Mouse (Mus musculus): ENCODE data around the gene Adipoq. TPM values are rescaled to one million over a fixed set of nuclear protein-coding genes. Genes with fewer than 3 reads are reported as not detected.

The Adipoq gene
- total and polyA plus RNA-seq, 3 experiments = 0.13 to 1.1 (median 0.99) TPM

DNA sequence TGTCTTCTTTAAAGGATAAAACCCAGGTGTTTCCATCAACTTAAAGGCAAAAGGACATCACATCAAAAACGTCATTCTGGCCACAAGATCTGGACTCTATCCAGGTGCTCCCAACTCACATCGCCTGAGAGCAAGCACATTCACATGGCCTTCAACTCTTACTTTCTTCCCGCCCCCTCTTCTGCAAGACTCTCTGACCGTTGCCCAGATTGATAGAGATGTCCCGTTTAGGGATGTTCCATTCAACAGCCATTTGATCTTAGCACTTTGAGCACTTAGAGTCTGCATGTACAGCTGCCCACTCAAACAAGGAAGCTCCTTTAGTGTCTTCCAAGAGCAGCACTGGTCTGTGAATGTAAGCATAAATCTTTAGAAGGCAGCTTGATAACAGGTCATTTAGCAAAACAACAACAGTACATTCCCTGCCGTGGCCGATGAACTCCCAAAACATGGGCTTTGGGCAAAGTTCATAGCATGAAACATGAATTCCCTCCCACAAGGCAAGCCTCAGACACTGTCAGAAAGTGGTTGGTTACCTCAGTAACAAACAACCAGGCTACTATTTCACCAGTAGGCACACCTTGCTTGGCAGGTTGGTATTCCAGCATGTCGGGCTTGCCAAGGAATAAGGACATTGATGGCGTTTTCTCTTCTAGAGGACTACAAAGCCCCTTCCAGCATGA, 45.4 kb downstream of the Adipoq start:
- Histone ChIP-seq H3K27ac (ENCODE audit: insufficient read depth, low read depth) (no peak overlapping the region), H3K4me1 (ENCODE audit: control insufficient read depth in 1 of 2, insufficient read depth in 2 of 2) (peaks cover 0 to 3% of the 10 kb centered on the region in 2 experiments; a peak in 1 of 4 replicates), H3K9me3 (replicated peaks; ENCODE audit: low read length) (peaks cover 14% of the 10 kb centered on the region), H3K9ac (ENCODE audit: insufficient read depth, low read depth) (no peak overlapping the region), H3K36me3 (replicated peaks in 1 of 2; ENCODE audit: control insufficient read depth in 1 of 2, insufficient read depth in 1 of 2, low read length in 1 of 2) (no peaks in the 10 kb centered on the region), H3K4me2 (ENCODE audit: insufficient read depth, low read depth, poor library complexity, severe bottlenecking) (no peak overlapping the region), H3K4me3 (replicated peaks in 1 of 3; ENCODE audit: low read depth in 2 of 3, low read length in 2 of 3, poor library complexity in 1 of 3) (no peak overlapping the region), H3K27me3 (replicated peaks) (peaks cover 2% of the 10 kb centered on the region), H3K79me2 (replicated peaks; ENCODE audit: control insufficient read depth, extremely low read depth, insufficient read depth, poor library complexity, severe bottlenecking) (no peaks in the 10 kb centered on the region)
- dilution Hi-C loops (cut with MboI; ENCODE audit: extremely low pct_ligation_motif_present, extremely low pct_unique_long_range_greater_than_20kb, low sequenced_read_pairs) = no loop called here
- in situ Hi-C loops (cut with MboI; ENCODE audit: low pct_ligation_motif_present, low pct_unique_long_range_greater_than_20kb, low sequenced_read_pairs) = no loop called here
- no peak for TF ChIP-seq NRF1 (IDR thresholded peaks at IDR 0.05; ENCODE audit: low read depth, low read length)
- no peak for TF ChIP-seq EP300 (IDR thresholded peaks at IDR 0.05; ENCODE audit: low read length)
- TF ChIP-seq E2F4 (IDR thresholded peaks at IDR 0.05; ENCODE audit: insufficient replicate concordance, low read depth, low read length) = no peak
- no peak for TF ChIP-seq ZMIZ1 (IDR thresholded peaks at IDR 0.05; ENCODE audit: low read depth, low read length)
- TF ChIP-seq POLR2A (IDR thresholded peaks at IDR 0.05; ENCODE audit: low read depth, low read length) = no peak
- TF ChIP-seq JUN (IDR thresholded peaks at IDR 0.05; ENCODE audit: insufficient read depth, low read depth, low read length) = no peak
- no peak for TF ChIP-seq JUND (conservative IDR thresholded peaks at IDR 0.05; ENCODE audit: low read depth, low read length)
- no peak for TF ChIP-seq ZNF384 (IDR thresholded peaks at IDR 0.05; ENCODE audit: low read depth, low read length)
- no peak for TF ChIP-seq TBP (conservative IDR thresholded peaks at IDR 0.05; ENCODE audit: low read depth, low read length)
- no peak for TF ChIP-seq MEF2A (IDR thresholded peaks at IDR 0.05; ENCODE audit: borderline replicate concordance, low read depth, low read length)
- no peak for TF ChIP-seq USF1 (IDR thresholded peaks at IDR 0.05; ENCODE audit: low read depth, low read length)
- TF ChIP-seq ZKSCAN1 (IDR thresholded peaks at IDR 0.05; ENCODE audit: borderline replicate concordance, low read depth, low read length) = no peak
- no peak for TF ChIP-seq PAX5 (IDR thresholded peaks at IDR 0.05; ENCODE audit: low read length)
- no peak for TF ChIP-seq CTCF (conservative IDR thresholded peaks at IDR 0.05 in 1 of 2, IDR thresholded peaks at IDR 0.05 in 1 of 2; ENCODE audit: low read depth in 2 of 2, low read length in 2 of 2)
- no peak for TF ChIP-seq MAX (IDR thresholded peaks at IDR 0.05; ENCODE audit: low read length)
- TF ChIP-seq BHLHE40 (IDR thresholded peaks at IDR 0.05; ENCODE audit: low read depth, low read length) = no peak
- no peak for TF ChIP-seq NELFE (IDR thresholded peaks at IDR 0.05; ENCODE audit: low read depth, low read length)
- no peak for TF ChIP-seq IRF4 (IDR thresholded peaks at IDR 0.05; ENCODE audit: low read depth, low read length)
- no peak for TF ChIP-seq MXI1 (IDR thresholded peaks at IDR 0.05; ENCODE audit: low read depth, low read length)
- TF ChIP-seq KAT2A (IDR thresholded peaks at IDR 0.05; ENCODE audit: insufficient replicate concordance, low read length) = no peak
- DNase-seq (ENCODE audit: extremely low read depth) = no peak

DNA sequence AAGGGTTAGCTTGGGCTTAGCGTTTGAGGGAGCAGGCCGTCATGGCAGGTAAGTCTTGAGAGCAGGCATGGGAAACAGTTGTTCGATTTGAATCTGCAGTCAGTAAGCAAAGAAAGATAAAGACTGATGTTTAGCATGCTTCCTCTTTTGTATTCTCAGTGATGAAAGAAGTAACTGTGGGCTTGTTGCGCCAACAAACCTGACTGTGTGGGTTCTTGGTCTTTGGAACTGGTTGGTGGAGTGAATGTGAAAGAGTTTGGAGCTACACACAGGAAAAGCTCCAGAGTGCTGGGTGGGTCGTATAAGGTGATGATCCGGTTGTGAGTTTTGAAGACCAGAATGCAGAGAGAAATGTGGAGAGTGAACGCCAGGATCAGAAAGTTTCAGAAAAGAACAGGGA, 49.3 kb downstream of the Adipoq start:
- Histone ChIP-seq H3K27me3 (replicated peaks) (peaks cover 2% of the 10 kb centered on the region), H3K36me3 (replicated peaks in 1 of 2; ENCODE audit: control insufficient read depth in 1 of 2, insufficient read depth in 1 of 2, low read length in 1 of 2) (no peaks in the 10 kb centered on the region), H3K4me1 (ENCODE audit: control insufficient read depth in 1 of 2, insufficient read depth in 2 of 2) (peaks cover 0 to 3% of the 10 kb centered on the region in 2 experiments; a peak in 1 of 4 replicates), H3K4me3 (replicated peaks in 1 of 3; ENCODE audit: low read depth in 2 of 3, low read length in 2 of 3, poor library complexity in 1 of 3) (no peak overlapping the region), H3K79me2 (replicated peaks; ENCODE audit: control insufficient read depth, extremely low read depth, insufficient read depth, poor library complexity, severe bottlenecking) (no peaks in the 10 kb centered on the region), H3K27ac (ENCODE audit: insufficient read depth, low read depth) (no peak overlapping the region), H3K9ac (ENCODE audit: insufficient read depth, low read depth) (no peak overlapping the region), H3K4me2 (ENCODE audit: insufficient read depth, low read depth, poor library complexity, severe bottlenecking) (peak overlapping the region; percentile 34; the same call in 1 of the 2 replicates), H3K9me3 (replicated peaks; ENCODE audit: low read length) (no peaks in the 10 kb centered on the region)
- DNase-seq (ENCODE audit: extremely low read depth) = no peak
- in situ Hi-C loops (cut with MboI; ENCODE audit: low pct_ligation_motif_present, low pct_unique_long_range_greater_than_20kb, low sequenced_read_pairs) = loop anchor here (5.0 kb wide), 1 partner anchor 33 kb away; no protein-coding TSS in a partner anchor
- no peak for TF ChIP-seq POLR2A (IDR thresholded peaks at IDR 0.05; ENCODE audit: low read depth, low read length)
- TF ChIP-seq CTCF (conservative IDR thresholded peaks at IDR 0.05 in 1 of 2, IDR thresholded peaks at IDR 0.05 in 1 of 2; ENCODE audit: low read depth in 2 of 2, low read length in 2 of 2) = no peak
- TF ChIP-seq ZC3H11A (IDR thresholded peaks at IDR 0.05; ENCODE audit: low read depth, low read length) = no peak
- no peak for TF ChIP-seq JUN (IDR thresholded peaks at IDR 0.05; ENCODE audit: insufficient read depth, low read depth, low read length)
- TF ChIP-seq NELFE (IDR thresholded peaks at IDR 0.05; ENCODE audit: low read depth, low read length) = no peak
- no peak for TF ChIP-seq BHLHE40 (IDR thresholded peaks at IDR 0.05; ENCODE audit: low read depth, low read length)
- no peak for TF ChIP-seq PAX5 (IDR thresholded peaks at IDR 0.05; ENCODE audit: low read length)
- TF ChIP-seq JUND (conservative IDR thresholded peaks at IDR 0.05; ENCODE audit: low read depth, low read length) = no peak
- no peak for TF ChIP-seq TCF12 (IDR thresholded peaks at IDR 0.05; ENCODE audit: low read depth, low read length)
- TF ChIP-seq ZMIZ1 (IDR thresholded peaks at IDR 0.05; ENCODE audit: low read depth, low read length) = no peak
- dilution Hi-C loops (cut with MboI; ENCODE audit: extremely low pct_ligation_motif_present, extremely low pct_unique_long_range_greater_than_20kb, low sequenced_read_pairs) = no loop called here
